Mouse (Mus musculus): ENCODE data around the gene Zc3h12c.
"Not testable (repeated sequence)": the region's sequence is repeated elsewhere in the genome, so short reads cannot be mapped to it uniquely, and the experiment has no call there.

The Zc3h12c gene

GRCm38 (mm10) chr9:52102060-52102844 lies 66.1 kb downstream of the Zc3h12c start:
- peak in 1 of 2 experiments; percentile 40 for DNase-seq (ENCODE audit: low spot score in 2 of 2)

DNA sequence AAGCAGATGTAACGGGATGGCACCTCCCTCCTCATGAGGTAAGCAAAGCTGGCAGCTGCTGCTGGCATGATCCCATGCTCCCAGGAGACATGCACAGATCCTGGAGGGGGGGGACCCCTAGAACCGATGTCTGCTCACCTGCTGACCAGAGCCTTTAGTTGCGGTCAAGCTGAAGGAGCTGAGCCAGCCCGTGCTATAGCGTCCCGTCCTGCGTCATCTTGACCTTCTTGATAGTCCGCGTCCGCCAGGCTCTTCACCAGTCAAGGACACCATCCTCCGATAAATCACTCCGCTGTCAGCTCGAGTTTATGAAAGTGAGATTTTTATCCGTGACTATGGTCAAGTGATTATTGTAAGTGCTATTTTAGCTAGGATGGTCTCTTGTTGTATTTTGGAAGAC lies 67.9 kb downstream of the Zc3h12c start:
- no peak for DNase-seq (ENCODE audit: low spot score in 2 of 2)

DNA sequence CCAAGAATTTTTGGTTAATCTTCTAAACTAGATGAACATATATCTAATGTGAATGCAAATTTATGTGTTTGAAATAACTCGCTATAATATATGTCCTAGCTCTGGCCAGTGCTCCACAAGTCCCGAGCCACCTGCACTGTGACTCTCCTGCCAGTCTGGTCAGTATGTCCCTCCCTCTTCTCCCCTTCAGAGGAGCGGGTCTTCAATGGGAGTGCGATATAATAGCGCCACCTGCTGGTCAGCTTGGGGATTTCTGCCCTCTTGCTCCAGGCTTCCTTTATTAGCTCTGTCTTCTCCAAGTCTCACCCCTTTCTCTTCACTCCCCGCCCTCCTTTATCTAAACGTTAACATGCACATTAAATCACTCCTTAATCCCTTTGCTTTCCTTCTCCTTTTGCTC lies 69.8 kb downstream of the Zc3h12c start:
- DNase-seq (ENCODE audit: low spot score in 2 of 2) = peak; percentile 75 to 86

GRCm38 (mm10) chr9:52097386-52097785 lies 71.0 kb downstream of the Zc3h12c start:
- no peak for DNase-seq (ENCODE audit: low spot score in 2 of 2)

- DNase-seq (ENCODE audit: low spot score in 2 of 2) = no peak
These were observed 72.7 kb downstream of the Zc3h12c start for GRCm38 (mm10) chr9:52095666-52096065.

GRCm38 (mm10) chr9:52094471-52094980 lies 73.8 kb downstream of the Zc3h12c start:
- no peak for DNase-seq (ENCODE audit: low spot score in 2 of 2)

DNA sequence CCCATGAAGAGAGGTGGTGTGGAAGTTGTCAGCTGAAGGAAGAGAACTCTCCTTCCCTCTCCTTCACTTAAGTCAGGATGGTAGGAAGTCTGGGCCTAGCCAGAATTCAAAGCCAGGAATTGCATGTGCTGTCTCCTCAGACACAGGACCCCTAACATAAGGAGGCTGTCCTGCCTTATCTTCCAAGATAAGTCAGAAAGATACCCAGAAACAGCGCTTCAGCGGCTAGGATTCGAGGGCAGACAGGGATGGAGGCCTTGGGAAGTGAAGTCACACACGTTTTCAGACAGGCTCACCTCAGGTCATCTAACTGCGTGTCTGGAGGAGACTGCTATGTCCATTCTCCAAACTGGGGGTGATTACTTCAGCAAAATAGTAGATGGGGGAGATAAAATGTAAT lies 74.4 kb downstream of the Zc3h12c start:
- DNase-seq (ENCODE audit: low spot score in 2 of 2) = no peak

GRCm38 (mm10) chr9:52093108-52093507 lies 75.3 kb downstream of the Zc3h12c start:
- no peak for DNase-seq (ENCODE audit: low spot score in 2 of 2)

GRCm38 (mm10) chr9:52092311-52092710 lies 76.1 kb downstream of the Zc3h12c start:
- DNase-seq (ENCODE audit: low spot score in 2 of 2) = no peak

- DNase-seq (ENCODE audit: low spot score in 2 of 2) = no peak
These were observed 76.6 kb downstream of the Zc3h12c start for GRCm38 (mm10) chr9:52091752-52092151.

DNA sequence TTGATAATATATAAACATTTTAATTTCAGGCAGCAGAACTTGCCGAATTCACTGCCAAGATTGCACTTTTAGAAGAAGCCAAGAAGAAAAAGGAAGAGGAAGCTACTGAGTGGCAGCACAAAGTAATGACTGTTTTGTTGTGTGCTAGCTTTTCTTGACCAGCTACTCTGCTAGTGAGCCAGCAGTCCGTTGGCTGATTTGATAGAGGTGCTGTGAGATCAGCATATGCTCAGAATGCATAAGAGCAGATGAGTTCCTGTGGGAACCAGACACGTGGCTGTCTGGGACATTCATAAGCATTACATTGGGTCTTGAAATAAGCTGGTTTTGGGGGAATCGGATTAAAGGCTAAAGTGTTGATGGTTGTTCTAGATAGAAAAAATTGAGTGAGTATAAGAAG lies 86.0 kb downstream of the Zc3h12c start:
- no peak for DNase-seq (ENCODE audit: low spot score in 2 of 2)

DNA sequence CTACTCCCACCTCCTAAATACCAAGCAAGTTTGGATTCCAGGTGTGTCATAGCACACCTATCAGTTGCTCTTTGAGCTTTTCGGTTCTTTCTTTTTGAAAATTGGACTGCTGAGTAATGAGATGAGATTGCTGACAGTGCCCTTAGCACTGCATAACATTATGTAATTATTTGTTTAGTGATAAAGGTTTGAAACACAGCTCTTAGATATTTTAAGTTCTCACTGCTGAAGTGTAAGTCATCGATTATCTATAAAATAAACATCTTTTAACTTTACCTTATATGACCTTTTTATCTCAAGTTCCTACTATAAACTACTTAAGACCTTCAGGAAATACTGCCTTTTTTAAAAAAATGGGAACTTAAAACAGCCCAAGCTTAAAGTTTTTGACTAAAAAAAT lies 86.4 kb downstream of the Zc3h12c start:
- no peak for DNase-seq (ENCODE audit: low spot score in 2 of 2)

- no peak for DNase-seq (ENCODE audit: low spot score in 2 of 2)
These were observed 90.7 kb downstream of the Zc3h12c start for GRCm38 (mm10) chr9:52077692-52078091.

GRCm38 (mm10) chr9:52076089-52076488 lies 92.3 kb downstream of the Zc3h12c start:
- no peak for DNase-seq (ENCODE audit: low spot score in 2 of 2)

- no peak for DNase-seq (ENCODE audit: low spot score in 2 of 2)
These were observed 96.2 kb downstream of the Zc3h12c start for GRCm38 (mm10) chr9:52072202-52072601.

- DNase-seq (ENCODE audit: low spot score in 2 of 2) = not testable (repeated sequence)
These were observed 97.0 kb downstream of the Zc3h12c start for GRCm38 (mm10) chr9:52071352-52071751.

DNA sequence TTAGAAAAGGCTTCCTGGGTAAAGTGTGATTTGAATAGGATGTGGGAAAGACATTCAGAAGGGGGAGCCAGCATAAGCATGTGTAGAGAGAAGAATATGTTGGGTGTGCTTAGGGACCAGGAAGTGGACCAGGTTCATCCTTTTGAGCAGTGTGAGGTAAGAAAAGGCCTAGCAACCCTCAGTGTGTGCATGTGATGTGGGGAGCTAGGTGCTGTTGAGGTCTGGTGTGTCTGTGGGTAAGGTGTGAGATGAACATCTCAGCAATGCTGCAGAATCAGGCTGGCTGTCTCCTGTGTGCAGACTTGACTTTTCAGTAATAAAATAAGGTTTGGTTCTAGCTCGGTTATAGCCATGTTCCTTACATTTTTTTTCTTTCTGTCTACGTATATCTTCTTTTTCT lies 98.3 kb downstream of the Zc3h12c start:
- no peak for DNase-seq (ENCODE audit: low spot score in 2 of 2)
